Mouse (Mus musculus) cortical plate, adult 2 months (tissue): ENCODE measurements around the gene Slit3. TPM values are rescaled to one million over a fixed set of nuclear protein-coding genes. Genes with fewer than 3 reads are reported as not detected.
A peak's percentile ranks its signal among the peaks of the same experiment; 100 is the strongest.

ENCODE experiments used
- H3K27ac ChIP-seq: fragments of 200-500 bp; 2 replicates; pipeline ENCODE4 v1.5.1; 2012; ENCODE audit warnings: low read length, control low read depth, inconsistent platforms; ENCODE audit not compliant: insufficient read depth
- H3K4me1 ChIP-seq: fragments of 200-500 bp; 2 replicates; pipeline ENCODE4 v1.6.1; 2011; ENCODE audit warnings: low read length; ENCODE audit not compliant: control insufficient read depth, insufficient read depth
- H3K4me3 ChIP-seq: fragments of 200-500 bp; 2 replicates; pipeline ENCODE4 v1.5.1; 2011; ENCODE audit warnings: mild to moderate bottlenecking, low read length, control low read depth; ENCODE audit not compliant: insufficient read depth
- CTCF ChIP-seq: fragments of 200-500 bp; IDR thresholded peaks from 2 replicates; pipeline ENCODE4 v1.5.1; 2011; ENCODE audit warnings: mild to moderate bottlenecking, control low read depth, low read length; ENCODE audit not compliant: insufficient read depth; ENCODE audit errors: extremely low read depth
- POLR2A ChIP-seq: fragments of 200-500 bp; IDR thresholded peaks from 2 replicates; pipeline ENCODE4 v1.6.1; 2011; ENCODE audit warnings: mild to moderate bottlenecking, low read length, control low read depth; ENCODE audit not compliant: insufficient read depth; ENCODE audit errors: extremely low read depth
- polyA plus RNA-seq: library from polyadenylated mRNA; depleted of rRNA; stranded (reverse); fragments of >200 nt; gene quantifications from 2 replicates; pipeline ENCODE4 v1.2.3, GENCODE M21; 2012

The Slit3 gene
- polyA plus RNA-seq, 1 experiment: 15.8 TPM

GRCm38 (mm10) chr11:35370705-35371104 is 249.7 kb downstream of the Slit3 start:
- H3K27ac ChIP-seq: no peak overlapping the region
- H3K4me1 ChIP-seq: peaks cover 4% of the 10 kb centered on the region
- no peak for TF ChIP-seq POLR2A
- no peak for TF ChIP-seq CTCF
- H3K4me3 ChIP-seq: no peak overlapping the region

GRCm38 (mm10) chr11:35372410-35372809 is 251.4 kb downstream of the Slit3 start:
- TF ChIP-seq POLR2A: no peak
- no peak for TF ChIP-seq CTCF
- H3K4me1 ChIP-seq: peaks cover 4% of the 10 kb centered on the region
- no peak overlapping the region for H3K27ac ChIP-seq
- H3K4me3 ChIP-seq: no peak overlapping the region

GRCm38 (mm10) chr11:35375072-35375471 is 254.0 kb downstream of the Slit3 start:
- no peak overlapping the region for H3K27ac ChIP-seq
- H3K4me1 ChIP-seq: peaks cover 1% of the 10 kb centered on the region; the same call in 1 of the 2 replicates
- no peak overlapping the region for H3K4me3 ChIP-seq
- no peak for TF ChIP-seq CTCF
- TF ChIP-seq POLR2A: no peak

- H3K27ac ChIP-seq: no peak overlapping the region
- peaks cover 1% of the 10 kb centered on the region; the same call in 1 of the 2 replicates for H3K4me1 ChIP-seq
- no peak overlapping the region; the same call in 1 of the 2 replicates for H3K4me3 ChIP-seq
- no peak for TF ChIP-seq CTCF
- no peak for TF ChIP-seq POLR2A
Observed at GRCm38 (mm10) chr11:35378802-35379201, 257.8 kb downstream of the Slit3 start.

- Histone ChIP-seq H3K4me1 (peaks cover 1% of the 10 kb centered on the region; the same call in 1 of the 2 replicates), H3K27ac (no peak overlapping the region), H3K4me3 (peak overlapping the region; percentile 26)
- no peak for TF ChIP-seq POLR2A
- no peak for TF ChIP-seq CTCF
Observed at GRCm38 (mm10) chr11:35379407-35379806, 258.4 kb downstream of the Slit3 start.

- TF ChIP-seq POLR2A (no peak), CTCF (no peak)
- H3K4me1 ChIP-seq: no peaks in the 10 kb centered on the region
- H3K27ac ChIP-seq: no peak overlapping the region
- H3K4me3 ChIP-seq: no peak overlapping the region
Observed at GRCm38 (mm10) chr11:35380766-35381165, 259.7 kb downstream of the Slit3 start.

- Histone ChIP-seq H3K27ac (no peak overlapping the region), H3K4me1 (no peaks in the 10 kb centered on the region), H3K4me3 (no peak overlapping the region)
- TF ChIP-seq CTCF (no peak), POLR2A (no peak)
Observed at GRCm38 (mm10) chr11:35385444-35385843, 264.4 kb downstream of the Slit3 start.

GRCm38 (mm10) chr11:35387826-35388225 is 266.8 kb downstream of the Slit3 start:
- H3K4me1 ChIP-seq: no peaks in the 10 kb centered on the region
- no peak overlapping the region for H3K4me3 ChIP-seq
- TF ChIP-seq CTCF (no peak), POLR2A (no peak)
- no peak overlapping the region for H3K27ac ChIP-seq

GRCm38 (mm10) chr11:35388471-35388870 is 267.4 kb downstream of the Slit3 start:
- no peaks in the 10 kb centered on the region for H3K4me1 ChIP-seq
- H3K27ac ChIP-seq: no peak overlapping the region; the same call in 1 of the 2 replicates
- TF ChIP-seq POLR2A (no peak), CTCF (no peak)
- H3K4me3 ChIP-seq: no peak overlapping the region

- TF ChIP-seq POLR2A (no peak), CTCF (no peak)
- Histone ChIP-seq H3K4me1 (no peaks in the 10 kb centered on the region), H3K4me3 (no peak overlapping the region), H3K27ac (no peak overlapping the region)
Observed at GRCm38 (mm10) chr11:35389341-35389740, 268.3 kb downstream of the Slit3 start.

- Histone ChIP-seq H3K27ac (no peak overlapping the region), H3K4me3 (no peak overlapping the region), H3K4me1 (no peaks in the 10 kb centered on the region)
- TF ChIP-seq CTCF: no peak
- no peak for TF ChIP-seq POLR2A
Observed at GRCm38 (mm10) chr11:35389780-35390435, 268.9 kb downstream of the Slit3 start.
